Mouse (Mus musculus): ENCODE data around the gene Exosc6.
"Not testable (repeated sequence)": the region's sequence is repeated elsewhere in the genome, so short reads cannot be mapped to it uniquely, and the experiment has no call there.

Gene Exosc6

DNA sequence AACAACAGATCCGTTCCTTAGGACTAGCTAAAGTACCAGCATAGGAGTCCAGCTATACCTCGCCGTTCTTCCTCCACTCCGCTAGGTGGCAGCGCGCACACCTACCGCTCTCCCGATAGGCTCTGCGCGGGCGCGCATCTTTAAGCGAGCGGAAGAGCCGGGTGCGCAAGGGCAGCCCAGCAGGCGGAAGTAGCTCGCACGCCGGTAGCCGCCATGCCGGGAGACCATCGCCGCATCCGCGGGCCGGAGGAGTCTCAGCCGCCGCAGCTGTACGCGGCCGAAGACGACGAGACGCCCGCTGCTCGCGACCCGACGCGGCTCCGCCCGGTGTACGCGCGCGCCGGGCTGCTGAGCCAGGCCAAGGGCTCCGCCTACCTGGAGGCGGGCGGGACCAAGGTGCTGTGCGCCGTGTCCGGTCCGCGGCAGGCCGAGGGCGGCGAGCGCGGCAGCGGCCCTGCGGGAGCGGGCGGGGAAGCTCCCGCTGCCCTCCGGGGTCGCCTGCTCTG lies at the start of gene Exosc6:
Exosc6 (plus strand) TSS at position 182 of the 506 bp plus-strand sequence.
- peak; percentile 87 to 90 for DNase-seq (ENCODE audit: low spot score in 2 of 2)

DNA sequence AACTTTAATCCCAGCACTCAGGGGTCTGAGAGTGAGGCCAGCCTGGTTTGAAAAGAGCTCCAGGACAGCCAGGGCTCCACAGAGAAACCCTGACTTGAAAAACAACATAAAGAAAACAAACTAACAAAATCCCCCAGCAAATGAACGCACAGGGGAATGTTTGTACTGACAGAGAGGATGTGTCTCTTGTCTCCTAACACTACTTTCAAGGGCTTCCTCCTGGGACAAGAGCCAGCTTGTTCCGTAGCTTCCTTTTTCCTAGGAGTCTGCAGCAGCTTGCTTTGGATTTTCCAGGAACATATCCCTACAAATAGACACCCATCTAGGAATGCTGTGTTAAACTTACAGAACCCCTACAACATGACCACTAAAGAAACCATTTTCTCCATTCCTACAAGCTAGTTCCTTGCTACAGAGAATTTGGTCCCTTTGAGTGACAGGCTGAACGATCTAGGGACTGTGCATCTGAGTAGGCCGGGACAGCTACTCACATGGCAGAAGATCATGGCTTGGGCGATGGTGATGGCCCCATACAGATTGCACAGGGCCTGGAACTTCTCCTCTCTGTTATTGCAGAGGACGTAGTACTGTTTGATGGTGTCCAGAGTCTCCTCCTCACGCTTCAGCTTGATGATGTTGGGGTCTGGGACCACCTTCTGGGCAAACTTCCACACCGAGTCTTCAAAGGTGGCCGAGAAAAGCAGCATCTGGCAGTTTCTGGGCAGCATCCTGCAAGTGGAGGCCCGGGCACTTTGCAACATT lies 45.7 kb upstream of the Exosc6 start:
- not testable (repeated sequence) for DNase-seq (ENCODE audit: low spot score in 2 of 2)

DNA sequence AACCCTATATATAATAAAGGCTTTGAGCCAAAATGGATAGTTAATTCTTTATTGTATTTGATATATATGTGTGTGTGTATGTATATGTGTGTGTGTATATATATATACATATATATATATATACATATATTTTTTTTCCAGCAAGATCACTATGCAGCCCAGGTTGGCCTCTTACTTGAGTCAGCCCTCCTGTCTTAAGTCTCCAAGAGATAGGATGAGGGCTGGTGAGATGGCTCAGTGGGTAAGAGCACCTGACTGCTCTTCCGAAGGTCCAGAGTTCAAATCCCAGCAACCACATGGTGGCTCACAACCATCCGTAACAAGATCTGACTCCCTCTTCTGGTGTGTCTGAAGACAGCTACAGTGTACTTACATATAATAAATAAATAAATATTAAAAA lies 29.5 kb upstream of the Exosc6 start:
- DNase-seq (ENCODE audit: low spot score in 2 of 2): not testable (repeated sequence)

DNA sequence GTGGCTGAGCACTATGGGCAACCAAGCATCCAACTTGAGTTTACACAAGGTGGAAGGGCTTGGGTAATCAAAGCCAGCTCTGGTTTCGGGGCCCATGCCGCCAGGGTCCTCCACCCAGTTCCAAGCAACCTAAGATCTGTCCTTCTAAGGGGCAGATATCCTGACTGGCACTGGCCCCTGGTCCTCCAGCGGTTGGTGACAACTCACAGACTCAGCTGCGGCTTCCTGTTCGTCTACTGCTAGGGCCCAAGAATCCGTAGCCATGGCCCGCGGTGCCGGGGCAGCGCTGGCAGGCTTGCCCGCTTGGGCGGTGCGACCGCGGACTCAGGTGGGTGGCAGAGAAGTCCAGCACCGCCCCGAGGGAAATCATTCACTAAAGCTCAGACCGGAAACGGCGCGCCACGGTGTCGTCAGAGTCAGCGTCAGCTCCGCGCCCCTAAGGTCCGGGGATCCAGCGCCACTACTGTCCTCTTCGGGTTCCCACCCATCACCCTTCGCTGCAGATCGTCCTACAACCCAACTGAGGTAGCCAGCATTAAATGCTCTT lies 28.7 kb upstream of the Exosc6 start:
- DNase-seq (ENCODE audit: low spot score in 2 of 2): peak; percentile 80 to 82

DNA sequence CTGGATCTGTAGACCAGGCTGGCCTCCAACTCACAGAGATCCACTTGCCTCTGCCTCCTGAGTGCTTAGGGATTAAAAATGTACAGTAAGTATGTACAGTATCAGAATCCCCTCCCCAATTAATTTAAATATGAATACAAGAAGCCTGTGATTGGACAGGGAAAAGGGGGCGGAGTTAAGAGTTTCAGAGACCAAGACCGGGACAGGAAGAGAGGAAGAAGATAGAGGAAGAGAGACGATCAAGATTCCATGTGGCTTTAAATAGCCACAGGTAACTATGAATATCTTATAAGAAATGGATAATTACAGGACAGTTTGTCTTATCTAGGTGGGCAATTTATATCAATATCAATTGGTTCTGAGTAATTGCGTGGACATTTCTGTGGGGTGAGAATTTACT lies 26.6 kb upstream of the Exosc6 start:
- DNase-seq (ENCODE audit: low spot score in 2 of 2): no peak

DNA sequence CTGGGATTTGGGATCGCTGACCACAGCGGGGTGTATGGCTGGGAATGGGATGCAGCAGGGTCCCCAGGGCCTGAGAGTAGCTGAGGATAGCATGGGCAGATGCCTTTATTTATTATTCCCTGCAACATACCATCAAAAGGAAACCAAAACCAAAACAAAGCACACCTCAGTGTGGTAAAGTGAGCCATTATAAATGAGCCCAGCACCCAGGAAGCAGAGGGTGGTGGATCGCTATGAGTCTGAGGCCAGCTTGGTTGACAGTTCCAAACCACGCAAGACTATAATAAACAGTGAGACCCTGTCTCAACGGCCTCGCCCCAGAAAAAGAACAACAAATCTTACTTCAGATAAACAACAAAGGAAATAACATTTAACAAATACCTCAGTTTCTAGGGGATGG lies 26.1 kb upstream of the Exosc6 start:
- no peak for DNase-seq (ENCODE audit: low spot score in 2 of 2)

DNA sequence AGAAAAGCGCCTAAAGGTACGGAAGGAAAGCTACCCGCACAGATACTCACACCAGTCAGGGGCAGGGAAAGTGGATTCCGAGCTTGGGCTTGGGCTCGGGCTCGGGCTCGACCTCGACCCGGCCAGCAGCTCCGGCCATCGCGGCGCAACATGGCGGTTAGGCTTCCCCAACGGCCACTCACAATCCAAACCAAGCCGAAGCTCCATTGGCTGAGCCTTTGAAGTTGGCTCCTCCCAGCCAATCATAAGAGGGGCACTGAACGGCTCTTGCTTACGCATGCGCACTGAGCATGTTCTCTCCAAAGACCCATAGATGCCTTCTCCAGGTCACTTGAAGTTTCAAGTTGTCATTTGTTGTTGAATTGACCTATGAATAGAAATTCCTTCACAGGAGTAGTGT lies 24.6 kb upstream of the Exosc6 start, which contains the start of gene Ddx19b:
Ddx19b (minus strand) TSS at position 180 of the 400 bp plus-strand sequence.
- no peak for DNase-seq (ENCODE audit: low spot score in 2 of 2)

DNA sequence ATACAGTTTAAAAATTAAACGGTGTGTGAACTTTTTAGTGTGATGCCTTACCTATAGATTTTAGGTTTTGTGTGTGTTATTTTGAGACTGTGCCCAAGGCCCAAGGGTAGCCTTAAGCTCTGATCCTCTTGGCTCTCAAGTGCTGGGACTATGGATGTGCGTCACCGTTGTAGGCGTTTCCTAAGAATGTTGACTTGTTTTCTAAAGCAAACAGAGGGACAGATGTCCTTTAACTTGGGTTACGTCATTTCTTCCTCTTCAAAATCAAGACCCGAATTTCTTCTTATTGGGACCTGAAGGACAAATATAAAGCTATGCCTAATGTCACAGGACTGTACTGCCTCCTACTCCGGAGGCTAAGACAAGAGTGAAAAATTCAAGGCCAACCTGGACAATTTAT lies 23.2 kb upstream of the Exosc6 start, which contains the start of gene Aars:
Aars (plus strand) TSS at position 229 of the 400 bp plus-strand sequence.
- no peak for DNase-seq (ENCODE audit: low spot score in 2 of 2)

GRCm38 (mm10) chr8:111033482-111034215 lies 22.5 kb upstream of the Exosc6 start:
- DNase-seq (ENCODE audit: low spot score in 2 of 2): peak; percentile 99 to 100

DNA sequence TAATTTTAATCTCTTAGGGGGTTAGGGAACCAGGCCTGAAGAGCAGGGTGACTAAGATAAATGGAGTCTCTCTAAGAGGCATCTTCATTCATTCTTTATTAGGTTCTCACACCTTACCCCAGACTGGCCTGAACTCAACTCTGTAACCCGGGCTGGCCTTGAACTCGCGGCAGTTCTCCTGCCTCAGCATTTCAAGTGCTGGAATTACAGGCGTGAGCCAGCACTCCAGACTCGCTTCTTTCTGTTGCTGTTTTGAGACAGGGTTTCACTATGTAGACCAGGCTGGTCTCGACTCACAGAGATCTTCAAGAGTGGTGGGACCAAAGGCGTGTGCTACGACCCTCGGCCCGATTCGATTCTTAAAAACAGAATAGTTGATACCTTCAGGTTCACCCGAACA lies 21.9 kb upstream of the Exosc6 start:
- no peak for DNase-seq (ENCODE audit: low spot score in 2 of 2)

DNA sequence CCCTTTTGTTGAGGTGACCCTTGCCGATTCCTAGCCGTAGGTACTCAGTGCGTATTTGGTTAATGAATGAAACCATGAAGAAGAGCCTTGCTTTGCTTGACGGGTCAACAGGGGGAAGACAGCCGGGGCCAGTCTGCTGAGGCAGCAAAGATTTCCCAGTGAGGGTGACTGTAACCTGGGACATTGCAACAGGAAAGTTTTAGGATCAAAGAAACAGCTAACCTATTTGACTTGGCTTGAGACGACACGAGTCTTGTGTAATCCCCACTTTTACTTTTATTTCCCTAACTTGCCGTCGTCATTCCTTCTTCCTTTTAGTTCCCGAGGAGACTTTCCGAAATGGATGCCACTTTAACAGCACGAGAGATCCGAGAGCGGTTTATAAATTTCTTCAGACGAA lies 19.5 kb upstream of the Exosc6 start:
- DNase-seq (ENCODE audit: low spot score in 2 of 2): no peak

GRCm38 (mm10) chr8:111042546-111042945 lies 13.6 kb upstream of the Exosc6 start:
- DNase-seq (ENCODE audit: low spot score in 2 of 2): no peak

GRCm38 (mm10) chr8:111044003-111044734 lies 12.0 kb upstream of the Exosc6 start:
- DNase-seq (ENCODE audit: low spot score in 2 of 2): no peak

GRCm38 (mm10) chr8:111048694-111049093 lies 7.4 kb upstream of the Exosc6 start:
- DNase-seq (ENCODE audit: low spot score in 2 of 2): no peak

GRCm38 (mm10) chr8:111049106-111049505 lies 7.0 kb upstream of the Exosc6 start:
- no peak for DNase-seq (ENCODE audit: low spot score in 2 of 2)

- peak in 1 of 2 experiments; percentile 23 for DNase-seq (ENCODE audit: low spot score in 2 of 2)
Measured at GRCm38 (mm10) chr8:111053827-111054518, 2.2 kb upstream of the Exosc6 start.

DNA sequence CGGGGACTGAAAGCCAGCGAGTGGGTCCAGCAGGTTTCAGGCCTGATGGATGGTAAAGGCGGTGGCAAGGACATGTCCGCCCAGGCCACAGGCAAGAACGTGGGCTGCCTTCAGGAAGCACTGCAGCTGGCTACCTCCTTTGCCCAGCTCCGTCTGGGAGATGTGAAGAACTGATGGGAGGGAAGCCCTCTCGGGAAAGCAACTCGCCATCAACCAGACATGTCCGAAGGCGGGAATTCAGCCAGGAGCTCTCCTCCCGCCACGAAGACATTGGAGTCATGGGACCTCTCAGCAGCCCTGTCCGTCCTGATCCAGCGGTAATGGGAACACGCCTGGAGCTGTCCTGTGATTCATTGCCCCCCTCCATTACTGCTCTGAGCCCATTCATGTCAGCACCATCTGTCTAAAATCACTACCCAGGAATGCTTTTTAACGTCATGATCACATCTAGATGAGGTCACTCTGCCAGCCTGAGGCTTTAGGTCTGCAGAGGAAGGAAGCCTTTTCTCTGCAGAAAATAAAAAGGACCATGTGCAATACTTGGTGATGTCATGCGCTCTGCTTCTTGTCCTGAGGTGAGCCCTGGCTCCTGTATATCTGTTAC lies 1.0 kb upstream of the Exosc6 start:
- no peak for DNase-seq (ENCODE audit: low spot score in 2 of 2)

GRCm38 (mm10) chr8:111055661-111056060 lies 478 bp upstream of the Exosc6 start:
- DNase-seq (ENCODE audit: low spot score in 2 of 2): no peak

DNA sequence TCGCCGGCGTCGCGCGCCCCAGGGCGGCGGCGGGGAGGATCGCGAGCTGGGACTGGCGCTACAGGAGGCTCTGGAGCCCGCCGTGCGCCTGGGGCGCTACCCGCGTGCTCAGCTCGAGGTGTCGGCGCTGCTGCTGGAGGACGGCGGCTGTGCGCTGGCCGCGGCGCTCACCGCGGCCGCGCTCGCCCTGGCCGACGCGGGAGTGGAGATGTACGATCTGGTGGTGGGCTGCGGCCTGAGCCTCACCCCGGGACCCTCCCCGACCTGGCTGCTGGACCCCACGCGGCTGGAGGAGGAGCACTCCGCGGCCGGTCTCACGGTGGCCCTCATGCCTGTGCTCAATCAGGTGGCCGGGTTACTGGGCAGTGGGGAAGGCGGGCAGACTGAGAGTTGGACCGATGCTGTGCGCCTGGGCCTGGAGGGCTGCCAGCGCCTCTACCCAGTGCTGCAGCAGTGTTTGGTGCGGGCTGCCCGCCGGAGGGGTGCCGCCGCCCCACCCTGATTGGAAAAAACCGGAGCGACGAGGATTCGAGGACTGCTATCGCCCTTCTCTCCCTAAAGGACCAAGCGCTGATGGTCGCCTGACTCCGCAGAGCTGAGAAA lies 653 bp downstream of the Exosc6 start:
- peak in 1 of 2 experiments; percentile 11 for DNase-seq (ENCODE audit: low spot score in 2 of 2)

- DNase-seq (ENCODE audit: low spot score in 2 of 2): no peak
Measured at GRCm38 (mm10) chr8:111058946-111059572, 2.9 kb downstream of the Exosc6 start.

All from heart, adult 9 months (tissue).